Mouse (Mus musculus) embryonic facial prominence, embryonic 12.5 days (tissue): Measurements from ENCODE around the gene Ubqlnl. TPM values are rescaled to one million over a fixed set of nuclear protein-coding genes. Genes with fewer than 3 reads are reported as not detected.

ENCODE experiments used
- ATAC-seq: fragments of 200-750 bp; cut with Nextera tagmentation; 2 replicates; pipeline ENCODE4 v1.8.0; 2017; ENCODE audit not compliant: insufficient number of reproducible peaks, insufficient read depth, low FRiP score, low TSS enrichment
- H3K27ac ChIP-seq: fragments of 300-500 bp; sonication (generic); 2 replicates; pipeline ENCODE4 v1.5.1; 2016; ENCODE audit warnings: mild to moderate bottlenecking
- H3K27me3 ChIP-seq: fragments of 300-500 bp; sonication (generic); 2 replicates; pipeline ENCODE4 v1.6.1; 2016; ENCODE audit warnings: mild to moderate bottlenecking, moderate library complexity
- H3K36me3 ChIP-seq: fragments of 300-500 bp; sonication (generic); 2 replicates; pipeline ENCODE4 v1.6.1; 2016; ENCODE audit warnings: mild to moderate bottlenecking
- H3K4me1 ChIP-seq: fragments of 300-500 bp; sonication (generic); 2 replicates; pipeline ENCODE4 v1.6.1; 2016
- H3K4me2 ChIP-seq: fragments of 300-500 bp; sonication (generic); replicated peaks from 2 replicates; pipeline ENCODE4 v1.6.1; 2016; ENCODE audit warnings: mild to moderate bottlenecking, moderate library complexity
- H3K4me3 ChIP-seq: fragments of 300-500 bp; sonication (generic); 2 replicates; pipeline ENCODE4 v1.5.1; 2016; ENCODE audit warnings: mild to moderate bottlenecking
- H3K9ac ChIP-seq: fragments of 300-500 bp; sonication (generic); 2 replicates; pipeline ENCODE4 v1.6.1; 2016; ENCODE audit warnings: mild to moderate bottlenecking, moderate library complexity
- H3K9me3 ChIP-seq: fragments of 300-500 bp; sonication (generic); 2 replicates; pipeline ENCODE4 v1.6.1; 2016; ENCODE audit warnings: mild to moderate bottlenecking, moderate library complexity
- WGBS: fragments of 180-500 bp; shearing (Covaris S2); methylation state at CpG from one replicate; pipeline ENCODE4 v1.1.7; 2016; 5-methylcytosine and 5-hydroxymethylcytosine counted together
- polyA plus RNA-seq: library from polyadenylated mRNA; unstranded; fragments of >200 nt; fragmentation: Nextera tagmentation; extraction: Ambion mirVana; gene quantifications from 2 replicates; pipeline ENCODE4 v1.2.1, GENCODE M21; 2016

Ubqlnl gene
- polyA plus RNA-seq, 1 experiment from 2014 or later, result not detected

DNA sequence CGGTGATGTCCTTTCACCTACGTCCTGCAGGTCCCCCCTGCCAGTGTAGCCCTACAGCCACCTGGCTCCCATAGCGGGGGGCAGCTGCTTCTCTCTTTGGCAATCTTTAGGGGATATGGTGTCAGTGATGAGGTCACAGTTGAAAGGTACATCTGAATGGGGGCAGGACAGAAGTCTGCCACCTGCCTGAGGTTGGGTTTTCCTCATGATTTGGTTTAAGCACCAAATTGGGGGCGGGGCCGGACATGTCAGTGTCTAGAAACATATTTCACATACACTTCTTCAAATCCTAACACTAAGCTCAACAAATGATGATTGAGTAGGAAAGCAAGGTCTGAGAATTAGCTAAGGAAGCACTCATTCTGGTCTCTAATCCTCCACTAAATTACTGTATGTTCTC, 20.6 kb downstream of the Ubqlnl start, which contains the start of gene Ubqln5:
Gene Ubqln5 (minus strand): TSS at position 101 of the 400 bp plus-strand sequence.
- WGBS, result 93% methylated on average over 5 of the region's 5 CpGs
- no peaks in the 10 kb centered on the region for H3K27me3 ChIP-seq
- 0 out of 2 replicates have a peak, but pooled peaks have one; percentile 15 for ATAC-seq
- no peak within 1 kb of the TSS for H3K4me2 ChIP-seq
- H3K9me3 ChIP-seq, result no peaks in the 10 kb centered on the region
- H3K9ac ChIP-seq, result no peak within 1 kb of the TSS
- H3K4me1 ChIP-seq, result no peaks in the 10 kb centered on the region
- no peaks in the 10 kb centered on the region for H3K36me3 ChIP-seq
- no peak within 1 kb of the TSS for H3K4me3 ChIP-seq
- no peak within 1 kb of the TSS for H3K27ac ChIP-seq

DNA sequence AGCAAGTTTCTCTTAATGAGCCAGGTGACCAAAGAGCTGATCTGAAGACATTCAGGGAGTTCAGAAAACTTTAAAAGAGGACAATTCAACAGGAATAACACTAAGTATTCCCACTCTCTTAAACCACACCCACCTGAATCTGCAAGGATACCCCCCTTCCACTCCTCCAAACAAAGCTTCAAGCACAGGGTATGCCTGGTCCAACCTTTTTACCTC, 45.7 kb downstream of the Ubqlnl start, which contains the start of gene Olfr646:
Gene Olfr646 (plus strand): TSS at position 117 of the 216 bp plus-strand sequence.
- no peak within 1 kb of the TSS for H3K4me3 ChIP-seq
- no peak within 1 kb of the TSS for H3K9ac ChIP-seq
- H3K36me3 ChIP-seq, result no peaks in the 10 kb centered on the region
- H3K27me3 ChIP-seq, result no peaks in the 10 kb centered on the region
- no peaks in the 10 kb centered on the region for H3K4me1 ChIP-seq
- no peaks in the 10 kb centered on the region for H3K9me3 ChIP-seq
- no peak within 1 kb of the TSS for H3K4me2 ChIP-seq
- no peak for ATAC-seq
- H3K27ac ChIP-seq, result no peak within 1 kb of the TSS

DNA sequence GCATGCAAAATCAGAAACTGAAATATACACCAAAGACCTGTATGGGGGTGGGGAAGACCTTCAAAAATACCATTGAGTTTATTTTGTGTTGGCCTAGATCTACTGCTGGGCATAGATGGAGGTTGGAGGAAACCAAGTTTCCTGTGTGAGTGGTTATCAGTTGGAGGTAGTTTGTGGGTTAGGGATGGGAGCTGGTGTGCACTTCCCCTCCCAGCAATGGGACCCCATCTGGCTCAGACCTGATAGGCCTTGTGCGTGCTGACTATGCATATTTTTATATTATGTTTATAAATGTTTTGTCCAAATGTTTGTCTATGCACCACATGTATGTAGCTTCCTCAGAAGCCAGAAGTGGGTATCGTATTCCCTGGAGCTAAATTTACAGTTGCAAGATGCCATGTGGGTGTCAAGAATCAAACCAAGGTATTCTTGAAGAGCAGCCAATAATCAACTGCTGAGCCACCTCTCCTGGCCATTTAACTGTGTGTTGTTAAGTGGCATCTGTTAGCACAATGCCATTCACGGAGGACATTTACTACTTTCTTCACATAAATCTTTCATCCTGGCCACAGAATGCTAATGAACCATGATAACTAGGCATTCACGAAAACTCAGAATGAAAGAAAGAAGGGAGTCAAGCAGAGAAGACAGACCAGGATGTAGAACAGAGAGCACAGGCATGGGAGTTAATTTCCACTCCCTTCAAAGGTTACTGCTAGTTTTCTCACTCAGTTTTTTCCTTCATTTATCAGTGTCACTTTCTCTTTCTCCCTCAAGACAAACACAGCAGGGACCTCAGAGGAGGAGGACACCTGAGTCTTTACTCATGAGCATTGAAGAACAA, 46.2 kb downstream of the Ubqlnl start:
- Histone ChIP-seq H3K9ac (no peak overlapping the region), H3K4me3 (no peak overlapping the region), H3K27ac (no peak overlapping the region), H3K9me3 (no peaks in the 10 kb centered on the region), H3K4me1 (no peaks in the 10 kb centered on the region), H3K27me3 (no peaks in the 10 kb centered on the region), H3K36me3 (no peaks in the 10 kb centered on the region), H3K4me2 (no peak overlapping the region)
- no peak for ATAC-seq
- WGBS, result 74% methylated on average over 4 of the region's 4 CpGs

Other genes starting within 250 kb of the Ubqlnl start
- not detected in 2 replicates for gene Olfr65, start 247.1 kb downstream of the Ubqlnl start, polyA plus RNA-seq
- not detected in 2 replicates for gene Olfr631, start 221.7 kb downstream of the Ubqlnl start, polyA plus RNA-seq
- gene Olfr632, start 216.2 kb downstream of the Ubqlnl start, polyA plus RNA-seq, result 0.06 TPM in 1 of 2 replicates, not detected in the other
- gene Olfr633, start 206.1 kb downstream of the Ubqlnl start, polyA plus RNA-seq, result not detected in 2 replicates
- not detected in 2 replicates for gene Olfr635, start 179.4 kb downstream of the Ubqlnl start, polyA plus RNA-seq
- gene Olfr638, start 151.8 kb downstream of the Ubqlnl start, polyA plus RNA-seq, result not detected in 2 replicates
- gene Olfr639, start 133.3 kb downstream of the Ubqlnl start, polyA plus RNA-seq, result 0.04 TPM in 1 of 2 replicates, not detected in the other
- not detected in 2 replicates for gene Olfr640, start 125.0 kb downstream of the Ubqlnl start, polyA plus RNA-seq
- not detected in 2 replicates for gene Olfr641, start 115.1 kb downstream of the Ubqlnl start, polyA plus RNA-seq
- not detected in 2 replicates for gene Olfr642, start 97.9 kb downstream of the Ubqlnl start, polyA plus RNA-seq
- not detected in 2 replicates for gene 4930516K23Rik, start 89.1 kb downstream of the Ubqlnl start, polyA plus RNA-seq
- not detected in 2 replicates for gene Olfr644, start 78.7 kb downstream of the Ubqlnl start, polyA plus RNA-seq
- not detected in 2 replicates for gene Olfr645, start 65.1 kb downstream of the Ubqlnl start, polyA plus RNA-seq
- gene Olfr646, start 45.7 kb downstream of the Ubqlnl start, polyA plus RNA-seq, result not detected in 2 replicates
- not detected in 2 replicates for gene Ubqln5, start 20.7 kb downstream of the Ubqlnl start, polyA plus RNA-seq
- gene Olfr643, start 13.2 kb downstream of the Ubqlnl start, polyA plus RNA-seq, result not detected in 2 replicates
- not detected in 2 replicates for gene Ubqln3, start 7.3 kb downstream of the Ubqlnl start, polyA plus RNA-seq
- 0.33 and 0.45 TPM in 2 replicates for gene Olfm5, start 14.3 kb upstream of the Ubqlnl start, polyA plus RNA-seq
- gene Olfr648, start 32.8 kb upstream of the Ubqlnl start, polyA plus RNA-seq, result 0.24 and 0.37 TPM in 2 replicates
- gene Olfr649, start 45.4 kb upstream of the Ubqlnl start, polyA plus RNA-seq, result not detected in 2 replicates
- gene Trim6, start 68.2 kb upstream of the Ubqlnl start, polyA plus RNA-seq, result 1.9 and 2.2 TPM in 2 replicates
- gene Trim34a, start 93.9 kb upstream of the Ubqlnl start, polyA plus RNA-seq, result 1.6 and 2.0 TPM in 2 replicates
- 0.13 and 0.15 TPM in 2 replicates for gene Trim5, start 137.5 kb upstream of the Ubqlnl start, polyA plus RNA-seq
- gene Trim12a, start 164.9 kb upstream of the Ubqlnl start, polyA plus RNA-seq, result 5.3 and 5.8 TPM in 2 replicates
- 0.22 TPM in 1 of 2 replicates, not detected in the other for gene Trim34b, start 178.9 kb upstream of the Ubqlnl start, polyA plus RNA-seq
- gene Trim12c, start 202.8 kb upstream of the Ubqlnl start, polyA plus RNA-seq, result 2.0 and 2.3 TPM in 2 replicates
- not detected in 2 replicates for gene Trim30b, start 219.3 kb upstream of the Ubqlnl start, polyA plus RNA-seq